Mouse (Mus musculus) thymus, postnatal 0 days (tissue): ENCODE results near the gene Slc39a2. TPM values are rescaled to one million over a fixed set of nuclear protein-coding genes. Genes with fewer than 3 reads are reported as not detected.
"Not testable (repeated sequence)": the region's sequence is repeated elsewhere in the genome, so short reads cannot be mapped to it uniquely, and the experiment has no call there.

Source experiments
- DNase-seq: peaks from one replicate; pipeline ENCODE4 v3.0.0-alpha.2; 2015; ENCODE audit warnings: low spot score
- polyA plus RNA-seq: library from polyadenylated mRNA; unstranded; fragments of >200 nt; fragmentation: Nextera tagmentation; extraction: Ambion mirVana; gene quantifications from 2 replicates; pipeline ENCODE4 v1.2.1, GENCODE M21; 2015

Slc39a2 gene
- polyA plus RNA-seq, 1 experiment from 2014 or later, result 0.14 TPM

- DNase-seq, result peak; percentile 81
These were observed 10.4 kb downstream of the Slc39a2 start for GRCm38 (mm10) chr14:51902806-51903710.

GRCm38 (mm10) chr14:51903782-51904181, 11.1 kb downstream of the Slc39a2 start:
- DNase-seq, result no peak

- peak; percentile 50 for DNase-seq
These were observed 12.0 kb downstream of the Slc39a2 start for GRCm38 (mm10) chr14:51904706-51905105.

GRCm38 (mm10) chr14:51906102-51906501, 13.4 kb downstream of the Slc39a2 start:
- no peak for DNase-seq

GRCm38 (mm10) chr14:51911301-51911700, 18.6 kb downstream of the Slc39a2 start:
- DNase-seq, result no peak

GRCm38 (mm10) chr14:51912391-51913061, 19.8 kb downstream of the Slc39a2 start:
- DNase-seq, result no peak

GRCm38 (mm10) chr14:51913062-51913959, 20.6 kb downstream of the Slc39a2 start:
- DNase-seq, result peak; percentile 97

- peak; percentile 61 for DNase-seq
These were observed 21.5 kb downstream of the Slc39a2 start, which contains the start of gene Ndrg2 for GRCm38 (mm10) chr14:51913960-51914762. Ndrg2 (minus strand) TSS chr14:51914158.

GRCm38 (mm10) chr14:51915030-51915429, 22.3 kb downstream of the Slc39a2 start:
- DNase-seq, result no peak

GRCm38 (mm10) chr14:51916539-51916938, 23.9 kb downstream of the Slc39a2 start:
- no peak for DNase-seq

- no peak for DNase-seq
These were observed 25.4 kb downstream of the Slc39a2 start, which contains the start of gene Tppp2 for GRCm38 (mm10) chr14:51918125-51918524. Tppp2 (plus strand) TSS chr14:51918425.

- DNase-seq, result no peak
These were observed 26.3 kb downstream of the Slc39a2 start for GRCm38 (mm10) chr14:51918966-51919365.

- no peak for DNase-seq
These were observed 29.3 kb downstream of the Slc39a2 start for GRCm38 (mm10) chr14:51921759-51922570.

GRCm38 (mm10) chr14:51922571-51922865, 29.8 kb downstream of the Slc39a2 start, which contains the start of gene Rnase13:
Rnase13 (minus strand) TSS chr14:51922773.
- no peak for DNase-seq

- no peak for DNase-seq
These were observed 30.2 kb downstream of the Slc39a2 start for GRCm38 (mm10) chr14:51922910-51923309.

GRCm38 (mm10) chr14:51923492-51923891, 30.8 kb downstream of the Slc39a2 start:
- DNase-seq, result no peak

GRCm38 (mm10) chr14:51926930-51927329, 34.2 kb downstream of the Slc39a2 start:
- not testable (repeated sequence) for DNase-seq

GRCm38 (mm10) chr14:51929309-51929943, 36.7 kb downstream of the Slc39a2 start:
- no peak for DNase-seq

GRCm38 (mm10) chr14:51929968-51930367, 37.3 kb downstream of the Slc39a2 start:
- DNase-seq, result no peak
